Mouse (Mus musculus) T-cell, adult 2 months (primary cell): ENCODE measurements around the gene Spg11.
"Not testable (repeated sequence)": the region's sequence is repeated elsewhere in the genome, so short reads cannot be mapped to it uniquely, and the experiment has no call there.

Source experiments
- DNase-seq: peaks from one replicate; pipeline ENCODE4 v3.0.0; 2022; ENCODE audit warnings: low spot score

The Spg11 gene

GRCm38 (mm10) chr2:122145756-122146155 is 27.6 kb upstream of the Spg11 start:
- DNase-seq, result peak; percentile 22

GRCm38 (mm10) chr2:122143111-122143510 is 24.9 kb upstream of the Spg11 start:
- DNase-seq, result no peak

GRCm38 (mm10) chr2:122141332-122141967 is 23.3 kb upstream of the Spg11 start:
- no peak for DNase-seq

DNA sequence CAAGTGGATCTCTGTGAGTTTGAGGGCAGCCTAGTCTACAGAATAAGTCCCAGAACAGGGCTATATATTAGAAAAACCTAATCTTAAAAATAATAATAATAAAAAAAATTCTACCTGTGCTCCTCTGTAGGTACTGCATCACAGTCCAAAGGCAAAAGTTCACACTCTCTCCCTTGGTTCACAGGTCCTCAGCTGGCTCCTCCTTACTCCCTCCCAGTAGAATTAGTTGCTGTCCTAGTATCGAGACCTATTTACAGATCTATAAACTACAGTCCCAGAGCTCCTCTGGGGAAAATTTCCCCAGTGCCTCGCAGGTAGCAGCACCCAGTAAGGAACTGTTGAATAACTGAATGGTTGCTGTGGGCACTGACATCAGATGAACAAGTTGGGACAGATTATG is 22.6 kb upstream of the Spg11 start:
- no peak for DNase-seq

GRCm38 (mm10) chr2:122137839-122138465 is 19.8 kb upstream of the Spg11 start:
- DNase-seq, result no peak

- DNase-seq, result no peak
These were observed 14.4 kb upstream of the Spg11 start for GRCm38 (mm10) chr2:122132618-122133017.

DNA sequence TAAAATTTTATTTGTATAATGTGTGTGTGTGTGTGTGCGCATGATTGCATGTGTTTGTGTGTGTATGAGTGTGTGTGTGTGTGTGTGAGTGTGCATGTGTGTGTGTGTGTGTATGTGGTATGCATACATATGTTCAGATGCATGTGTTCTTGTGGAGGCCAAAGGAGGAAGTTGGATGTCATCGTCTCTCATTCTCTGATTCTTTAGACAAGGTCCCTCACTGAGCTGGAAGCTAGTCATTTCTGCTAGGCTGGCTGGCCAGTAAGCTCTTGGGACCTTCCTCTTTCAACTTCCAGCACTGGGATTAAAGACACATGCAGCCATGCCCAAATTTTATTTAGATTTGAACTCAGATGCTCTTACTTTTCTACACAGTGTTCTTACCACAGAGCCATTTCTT is 13.9 kb upstream of the Spg11 start:
- no peak for DNase-seq

DNA sequence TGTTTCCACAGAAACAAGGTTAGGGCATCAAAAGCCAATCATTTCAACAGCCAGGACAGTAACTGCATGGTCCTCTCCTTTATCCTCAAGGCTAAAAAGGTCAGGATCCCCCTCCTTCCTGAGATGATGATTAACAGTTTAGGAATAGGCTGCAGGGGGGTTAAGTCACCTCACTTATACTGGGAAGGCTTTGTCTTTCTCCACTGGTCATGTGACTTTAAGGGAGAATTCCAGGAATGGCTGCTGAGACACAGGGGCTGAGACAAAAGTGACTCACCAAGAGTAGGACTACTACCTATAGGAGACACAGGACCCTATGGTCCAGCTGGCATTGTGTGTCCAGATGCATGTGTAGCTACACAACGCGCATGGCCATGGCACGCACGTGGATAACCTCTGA is 9.4 kb upstream of the Spg11 start:
- DNase-seq, result no peak

DNA sequence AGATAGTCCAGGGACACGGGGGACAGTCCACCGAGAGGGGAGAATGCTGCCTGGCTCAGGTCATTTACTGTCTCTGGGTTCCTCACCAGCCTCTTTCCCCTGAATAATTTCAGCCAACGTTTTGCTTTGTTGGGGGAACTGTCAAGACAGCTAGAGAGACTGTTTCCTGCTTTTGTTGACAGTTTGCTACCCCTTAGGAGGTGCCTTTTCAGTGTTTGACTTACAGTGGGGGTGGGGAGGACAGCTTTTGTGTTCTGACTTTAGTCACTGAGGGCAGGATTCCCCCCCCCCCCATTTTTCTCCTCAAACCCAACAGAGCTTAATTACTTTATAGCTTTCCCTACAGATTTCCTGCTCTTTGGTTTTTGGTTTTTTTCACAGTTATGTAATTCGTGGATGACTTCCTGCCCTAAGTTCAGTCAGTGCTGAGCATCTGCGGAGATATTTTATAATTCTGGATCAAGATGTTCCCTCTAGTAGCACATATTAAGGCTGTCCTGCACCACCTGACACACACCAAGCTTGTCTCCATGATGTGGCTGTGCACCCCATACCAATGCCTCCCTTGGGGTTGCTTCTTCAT is 8.7 kb upstream of the Spg11 start:
- peak; percentile 39 for DNase-seq

- peak; percentile 77 for DNase-seq
These were observed 7.7 kb upstream of the Spg11 start for GRCm38 (mm10) chr2:122125680-122126572.

GRCm38 (mm10) chr2:122116888-122117287 is 1.3 kb downstream of the Spg11 start:
- no peak for DNase-seq

- no peak for DNase-seq
These were observed 8.5 kb downstream of the Spg11 start for GRCm38 (mm10) chr2:122109714-122110113.

- DNase-seq, result no peak
These were observed 10.1 kb downstream of the Spg11 start for GRCm38 (mm10) chr2:122108101-122108500.

GRCm38 (mm10) chr2:122102070-122102469 is 16.1 kb downstream of the Spg11 start:
- peak; percentile 43 for DNase-seq

GRCm38 (mm10) chr2:122097686-122098085 is 20.5 kb downstream of the Spg11 start:
- not testable (repeated sequence) for DNase-seq

- no peak for DNase-seq
These were observed 24.3 kb downstream of the Spg11 start for GRCm38 (mm10) chr2:122093844-122094243.

DNA sequence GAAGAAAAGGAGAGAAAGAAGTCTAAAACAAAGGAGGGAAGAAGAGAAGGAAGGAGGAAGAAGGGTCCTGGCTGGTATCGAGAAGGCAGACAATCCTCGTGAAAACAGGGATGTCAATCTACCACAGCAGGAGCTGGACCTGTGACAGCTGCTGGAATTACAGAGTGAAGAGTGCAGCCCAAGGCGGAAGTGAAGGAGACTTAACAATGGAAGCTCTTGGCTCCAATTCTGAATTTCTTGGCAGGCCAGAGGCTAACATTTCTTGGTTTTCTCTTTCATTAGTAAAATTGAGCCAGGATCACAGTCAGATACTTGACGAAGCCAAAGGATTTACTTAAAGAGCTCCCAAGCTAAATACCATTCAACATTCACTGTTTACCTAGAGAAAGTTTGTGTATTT is 31.7 kb downstream of the Spg11 start:
- no peak for DNase-seq

DNA sequence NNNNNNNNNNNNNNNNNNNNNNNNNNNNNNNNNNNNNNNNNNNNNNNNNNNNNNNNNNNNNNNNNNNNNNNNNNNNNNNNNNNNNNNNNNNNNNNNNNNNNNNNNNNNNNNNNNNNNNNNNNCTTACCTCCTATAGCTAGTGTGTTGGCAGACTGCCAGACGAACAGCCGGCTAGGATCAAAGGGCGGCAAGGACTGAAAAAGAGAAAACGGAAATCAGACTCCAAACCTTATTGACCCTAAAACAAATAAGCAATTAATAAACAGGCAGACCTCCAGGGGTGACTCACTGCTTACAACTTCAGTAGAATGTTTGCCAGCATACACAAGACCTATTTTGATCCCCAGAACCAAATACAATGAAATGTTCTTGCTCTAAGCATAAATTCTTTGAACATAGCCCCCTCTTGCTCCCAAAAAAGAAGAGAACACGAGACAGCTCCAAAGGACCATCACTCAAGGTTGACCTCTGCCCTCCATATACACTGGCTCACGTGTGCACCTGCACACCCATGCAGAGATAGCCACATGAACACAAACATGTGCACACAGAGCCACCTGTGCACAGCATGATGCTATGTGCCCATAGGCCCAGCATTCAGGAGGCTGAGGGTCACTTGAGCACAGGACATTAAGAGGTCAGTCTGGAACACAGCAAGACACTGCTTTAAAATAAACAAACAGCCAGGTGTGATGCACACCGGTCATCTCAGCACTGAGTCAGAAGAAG is 36.3 kb downstream of the Spg11 start:
- no peak for DNase-seq

- DNase-seq, result peak; percentile 59
These were observed 48.3 kb downstream of the Spg11 start for GRCm38 (mm10) chr2:122069922-122070321.

- DNase-seq, result peak; percentile 7
These were observed 48.9 kb downstream of the Spg11 start for GRCm38 (mm10) chr2:122069144-122069912.

GRCm38 (mm10) chr2:122066241-122066640 is 51.9 kb downstream of the Spg11 start:
- DNase-seq, result no peak
